In genomic region chr16:4679121-4680018, GRCm38 (mm10) we compare ENCODE assay signal across 8 mouse cellular contexts. TPM values are rescaled to one million over a fixed set of nuclear protein-coding genes. Genes with fewer than 3 reads are reported as not detected.
DNase-seq lines count a peak whose midpoint lies in the region; ATAC-seq and TF ChIP-seq lines count a peak whose summit lies in the region.

Coro7 (minus strand) TSS chr16:4679777.

- TF ChIP-seq CTCF in bone marrow macrophage, adult 2 months (IDR thresholded peaks at IDR 0.05; ENCODE audit: low read depth, low read length), result no peak
- no peak for TF ChIP-seq CTCF in embryonic fibroblast, embryonic 13.5 days (IDR thresholded peaks at IDR 0.05; ENCODE audit: borderline replicate concordance, insufficient read depth, low read length)

- H3K9me3 ChIP-seq in kidney, embryonic 14.5 days (ENCODE audit: control insufficient read depth, low read length), result no peaks in the 10 kb centered on the region
- no peaks in the 10 kb centered on the region for H3K9me3 ChIP-seq in limb, embryonic 15.5 days

- peak within 1 kb of the TSS; percentile 36 for H3K27ac ChIP-seq in bone marrow macrophage, adult 2 months (ENCODE audit: insufficient read depth, low read depth, low read length)
- no peak within 1 kb of the TSS for H3K27ac ChIP-seq in embryonic fibroblast, embryonic 13.5 days (ENCODE audit: insufficient read depth, low read length)
- peak within 1 kb of the TSS; percentile 19; the same call in 1 of the 2 replicates for H3K27ac ChIP-seq in kidney, embryonic 14.5 days (ENCODE audit: low read depth, low read length)
- H3K27ac ChIP-seq in limb, embryonic 15.5 days, result peak within 1 kb of the TSS; percentile 17; the same call in 1 of the 2 replicates

- peaks cover 30% of the 10 kb centered on the region for H3K4me1 ChIP-seq in bone marrow macrophage, adult 2 months (ENCODE audit: control insufficient read depth, insufficient read depth, low read length)
- 0 out of 2 replicates have a peak, but pooled peaks cover 5% of the 10 kb centered on the region for H3K4me1 ChIP-seq in embryonic fibroblast, embryonic 13.5 days (ENCODE audit: control insufficient read depth, insufficient read depth, low read length)
- H3K4me1 ChIP-seq in kidney, embryonic 14.5 days (ENCODE audit: control insufficient read depth, insufficient read depth, low read length), result peaks cover 6% of the 10 kb centered on the region; the same call in 1 of the 2 replicates
- peaks cover 20% of the 10 kb centered on the region for H3K4me1 ChIP-seq in limb, embryonic 15.5 days

- ATAC-seq in kidney, embryonic 14.5 days (ENCODE audit: low FRiP score, low TSS enrichment), result peak; percentile 89
- peak; percentile 87 for ATAC-seq in limb, embryonic 15.5 days (ENCODE audit: insufficient number of reproducible peaks, low FRiP score, low TSS enrichment, low read depth)

- no peak for TF ChIP-seq POLR2A in bone marrow macrophage, adult 2 months (IDR thresholded peaks at IDR 0.05; ENCODE audit: borderline replicate concordance, low read depth, low read length)
- TF ChIP-seq POLR2A in embryonic fibroblast, embryonic 13.5 days (IDR thresholded peaks at IDR 0.05; ENCODE audit: low read depth, low read length), result peak; percentile 90

- H3K4me2 ChIP-seq in kidney, embryonic 14.5 days (replicated peaks; ENCODE audit: low read depth, low read length), result peak within 1 kb of the TSS; percentile 94
- peak within 1 kb of the TSS; percentile 91 for H3K4me2 ChIP-seq in limb, embryonic 15.5 days

- WGBS in kidney, embryonic 14.5 days, result under 1% methylated on average over 47 of the region's 47 CpGs
- WGBS in limb, embryonic 15.5 days, result under 1% methylated on average over 47 of the region's 47 CpGs

- H3K36me3 ChIP-seq in kidney, embryonic 14.5 days (ENCODE audit: control insufficient read depth, insufficient read depth, low read length), result peaks cover 10% of the 10 kb centered on the region
- H3K36me3 ChIP-seq in limb, embryonic 15.5 days, result peaks cover 22% of the 10 kb centered on the region

- H3K27me3 ChIP-seq in kidney, embryonic 14.5 days (ENCODE audit: control insufficient read depth, insufficient read depth, low read length), result no peaks in the 10 kb centered on the region
- no peaks in the 10 kb centered on the region for H3K27me3 ChIP-seq in limb, embryonic 15.5 days

- peak within 1 kb of the TSS; percentile 61 for H3K9ac ChIP-seq in kidney, embryonic 14.5 days (ENCODE audit: low read depth, low read length)
- peak within 1 kb of the TSS; percentile 61 for H3K9ac ChIP-seq in limb, embryonic 15.5 days

- peak within 1 kb of the TSS; percentile 76 for H3K4me3 ChIP-seq in bone marrow macrophage, adult 2 months (ENCODE audit: insufficient read depth, low read length)
- peak within 1 kb of the TSS; percentile 86 for H3K4me3 ChIP-seq in embryonic fibroblast, embryonic 13.5 days (ENCODE audit: insufficient read depth, low read length)
- H3K4me3 ChIP-seq in kidney, embryonic 14.5 days (ENCODE audit: low read length), result peak within 1 kb of the TSS; percentile 70
- peak within 1 kb of the TSS; percentile 64 for H3K4me3 ChIP-seq in limb, embryonic 15.5 days

- DNase-seq in A20 (ENCODE audit: low read depth, low spot score), result peak; percentile 99
- DNase-seq in heart, adult 9 months (ENCODE audit: low spot score in 2 of 2), result peak; percentile 93 to 94
- peak; percentile 78 for DNase-seq in monocyte, adult 2 months (ENCODE audit: low read depth in 1 of 2, low spot score in 2 of 2)
- DNase-seq in spleen, postnatal 36 days (ENCODE audit: low spot score in 2 of 2), result peak; percentile 96 to 97

RNA-seq across cellular contexts. Expression of gene Coro7, which starts in this region (rescaled TPM):
- 110 and 115 TPM in 2 replicates for polyA plus RNA-seq in bone marrow macrophage, adult 2 months (2012; ENCODE audit: insufficient read depth, insufficient read length, missing spikeins)
- polyA plus RNA-seq in embryonic fibroblast, embryonic 13.5 days (2011; ENCODE audit: insufficient read length, low read depth, missing spikeins), result 17.7 and 23.3 TPM in 2 replicates
- 12.0 and 16.4 TPM in 2 replicates for polyA plus RNA-seq in kidney, embryonic 14.5 days (2014; fragmentation: Nextera tagmentation; extraction: Ambion mirVana)
- polyA plus RNA-seq in limb, embryonic 15.5 days (2015; fragmentation: Nextera tagmentation; extraction: Ambion mirVana), result 16.8 and 18.4 TPM in 2 replicates
